In genomic region chr17:72043001-72043666, GRCm38 (mm10) we compare ENCODE assay signal across 9 mouse cellular contexts.
DNase-seq lines count a peak whose midpoint lies in the region; ATAC-seq and TF ChIP-seq lines count a peak whose summit lies in the region.
"Had no signal": no experiment of that assay in that cellular context is flagged by ENCODE, and none has a peak within 500 bp of the region (broad histone marks: within the 10 kb centered on the region; RNA-seq: fewer than 3 reads in every experiment).

No protein-coding gene starts in this region.

- no peak overlapping the region for H3K9ac ChIP-seq in midbrain, embryonic 11.5 days (ENCODE audit: low read length)
- no peak overlapping the region for H3K9ac ChIP-seq in hindbrain, embryonic 16.5 days (ENCODE audit: low read depth, low read length)
- H3K9ac ChIP-seq in liver, embryonic 11.5 days (ENCODE audit: low read depth, low read length), result no peak overlapping the region

- TF ChIP-seq POLR2A in myocyte (IDR thresholded peaks at IDR 0.05; ENCODE audit: insufficient read length, low read depth), result no peak

- no peak overlapping the region for H3K27ac ChIP-seq in midbrain, embryonic 11.5 days (ENCODE audit: low read depth, low read length)
- no peak overlapping the region for H3K27ac ChIP-seq in midbrain, embryonic 10.5 days (replicated peaks)
- peak overlapping the region; percentile 24 for H3K27ac ChIP-seq in hindbrain, embryonic 16.5 days (ENCODE audit: low read depth, low read length)
- no peak overlapping the region for H3K27ac ChIP-seq in liver, embryonic 11.5 days (ENCODE audit: low read depth, low read length)

- DNase-seq in midbrain, embryonic 11.5 days (ENCODE audit: low spot score, missing footprints), result peak; percentile 75
- DNase-seq in midbrain, embryonic 10.5 days (ENCODE audit: low spot score), result no peak
- peak; percentile 43 for DNase-seq in left cerebral cortex, adult 11 months (ENCODE audit: low spot score)
- DNase-seq in spleen, postnatal 4 days (ENCODE audit: low spot score in 2 of 2), result no peak
- no peak for DNase-seq in liver, embryonic 11.5 days (ENCODE audit: low spot score)

- no peaks in the 10 kb centered on the region for H3K36me3 ChIP-seq in midbrain, embryonic 11.5 days (ENCODE audit: control insufficient read depth, insufficient read depth, low read length)
- no peaks in the 10 kb centered on the region for H3K36me3 ChIP-seq in midbrain, embryonic 10.5 days
- H3K36me3 ChIP-seq in hindbrain, embryonic 16.5 days (ENCODE audit: control insufficient read depth, insufficient read depth, low read length), result no peaks in the 10 kb centered on the region
- no peaks in the 10 kb centered on the region for H3K36me3 ChIP-seq in myocyte (ENCODE audit: control insufficient read depth, insufficient read depth)
- no peaks in the 10 kb centered on the region for H3K36me3 ChIP-seq in liver, embryonic 11.5 days (ENCODE audit: control insufficient read depth, insufficient read depth, low read length)
- H3K36me3 ChIP-seq: G1E had no signal

- H3ac ChIP-seq in myocyte (ENCODE audit: control insufficient read depth, insufficient read length), result no peak overlapping the region

- no peak overlapping the region for H3K4me3 ChIP-seq in midbrain, embryonic 11.5 days (ENCODE audit: low read depth, low read length)
- no peak overlapping the region for H3K4me3 ChIP-seq in midbrain, embryonic 10.5 days
- H3K4me3 ChIP-seq in hindbrain, embryonic 16.5 days (ENCODE audit: low read length), result no peak overlapping the region
- no peak overlapping the region for H3K4me3 ChIP-seq in myocyte
- H3K4me3 ChIP-seq in liver, embryonic 11.5 days (ENCODE audit: low read depth, low read length), result no peak overlapping the region

- H3K9me3 ChIP-seq in midbrain, embryonic 11.5 days (ENCODE audit: control insufficient read depth, low read length), result no peaks in the 10 kb centered on the region
- H3K9me3 ChIP-seq in midbrain, embryonic 10.5 days (replicated peaks), result no peaks in the 10 kb centered on the region
- H3K9me3 ChIP-seq in hindbrain, embryonic 16.5 days (ENCODE audit: control insufficient read depth, low read length), result no peaks in the 10 kb centered on the region
- no peaks in the 10 kb centered on the region for H3K9me3 ChIP-seq in liver, embryonic 11.5 days (ENCODE audit: control insufficient read depth, low read length)

- WGBS in midbrain, embryonic 11.5 days, result 56% methylated on average over 9 of the region's 9 CpGs
- 66% methylated on average over 9 of the region's 9 CpGs for WGBS in midbrain, embryonic 10.5 days
- WGBS in hindbrain, embryonic 16.5 days, result 38% methylated on average over 9 of the region's 9 CpGs
- WGBS in liver, embryonic 11.5 days, result 78% methylated on average over 9 of the region's 9 CpGs

- no peaks in the 10 kb centered on the region for H3K79me2 ChIP-seq in myocyte (ENCODE audit: control insufficient read depth, insufficient read depth)

- H3K27me3 ChIP-seq in midbrain, embryonic 11.5 days (ENCODE audit: control insufficient read depth, insufficient read depth, low read length), result no peaks in the 10 kb centered on the region
- no peaks in the 10 kb centered on the region for H3K27me3 ChIP-seq in midbrain, embryonic 10.5 days (ENCODE audit: low read depth, poor library complexity, severe bottlenecking)
- H3K27me3 ChIP-seq in hindbrain, embryonic 16.5 days (replicated peaks; ENCODE audit: control insufficient read depth, insufficient read depth, low read length), result no peaks in the 10 kb centered on the region
- no peaks in the 10 kb centered on the region for H3K27me3 ChIP-seq in myocyte (ENCODE audit: control insufficient read depth, insufficient read depth, insufficient read length)
- no peaks in the 10 kb centered on the region for H3K27me3 ChIP-seq in liver, embryonic 11.5 days (replicated peaks; ENCODE audit: control insufficient read depth, insufficient read depth, low read length)

- peaks cover 2% of the 10 kb centered on the region; the same call in 1 of the 2 replicates for H3K4me1 ChIP-seq in midbrain, embryonic 11.5 days (ENCODE audit: control insufficient read depth, insufficient read depth, low read length)
- H3K4me1 ChIP-seq in midbrain, embryonic 10.5 days, result peaks cover 10% of the 10 kb centered on the region
- peaks cover 19% of the 10 kb centered on the region for H3K4me1 ChIP-seq in hindbrain, embryonic 16.5 days (ENCODE audit: control insufficient read depth, insufficient read depth, low read depth, low read length)
- no peaks in the 10 kb centered on the region for H3K4me1 ChIP-seq in liver, embryonic 11.5 days (replicated peaks; ENCODE audit: control insufficient read depth, insufficient read depth, low read length)

- no peak overlapping the region for H3K4me2 ChIP-seq in midbrain, embryonic 11.5 days
- H3K4me2 ChIP-seq in hindbrain, embryonic 16.5 days (ENCODE audit: low read length), result no peak overlapping the region
- peak overlapping the region; percentile 68 for H3K4me2 ChIP-seq in myocyte (ENCODE audit: low read depth)
- no peak overlapping the region for H3K4me2 ChIP-seq in liver, embryonic 11.5 days

- no peak for ATAC-seq in midbrain, embryonic 11.5 days (ENCODE audit: low FRiP score)
- peak; percentile 96 for ATAC-seq in frontal cortex, adult (ENCODE audit: low TSS enrichment)
- peak; percentile 91 for ATAC-seq in hindbrain, embryonic 16.5 days
- ATAC-seq in liver, embryonic 11.5 days (replicated peaks; ENCODE audit: low FRiP score), result no peak

TF ChIP-seq in myocyte, 11 proteins besides CTCF, POLR2A, EP300 and RAD21:
- TF ChIP-seq TCF3 (IDR thresholded peaks at IDR 0.05; ENCODE audit: insufficient read length, low read depth), result no peak
- no peak for TF ChIP-seq MYOG (IDR thresholded peaks at IDR 0.05; ENCODE audit: control insufficient read depth in 1 of 3, insufficient read depth in 1 of 3, insufficient read length in 2 of 3, low read depth in 2 of 3)
- no peak for TF ChIP-seq USF1 (IDR thresholded peaks at IDR 0.05; ENCODE audit: low read depth)
- no peak for TF ChIP-seq REST (IDR thresholded peaks at IDR 0.05; ENCODE audit: insufficient read depth, insufficient read length)
- no peak for TF ChIP-seq CEBPB (IDR thresholded peaks at IDR 0.05; ENCODE audit: insufficient read depth, poor library complexity, severe bottlenecking)
- no peak for TF ChIP-seq POLR2AphosphoS2 (IDR thresholded peaks at IDR 0.05; ENCODE audit: insufficient read length, low read depth)
- TF ChIP-seq MYOD1 (IDR thresholded peaks at IDR 0.05; ENCODE audit: control insufficient read depth in 1 of 3, insufficient read length in 2 of 3, low read depth in 2 of 3), result no peak
- TF ChIP-seq MAX (IDR thresholded peaks at IDR 0.05; ENCODE audit: low read depth), result no peak
- TF ChIP-seq TCF12 (IDR thresholded peaks at IDR 0.05; ENCODE audit: insufficient read depth, poor library complexity, severe bottlenecking), result no peak
- TF ChIP-seq E2F4 (IDR thresholded peaks at IDR 0.05; ENCODE audit: insufficient read depth), result no peak
- no peak for TF ChIP-seq SRF (IDR thresholded peaks at IDR 0.05; ENCODE audit: control insufficient read depth, insufficient read length, low read depth)

Comparison
In these comparisons a context has a peak if more than half of its experiments do, and no peak if none do; other contexts are left out.
1. DNase-seq: peak in midbrain, embryonic 11.5 days (single experiment) and left cerebral cortex, adult 11 months (single experiment); none in midbrain, embryonic 10.5 days (single experiment), spleen, postnatal 4 days (0 of 2) and liver, embryonic 11.5 days (single experiment).
2. ATAC-seq: peak in frontal cortex, adult (single experiment) and hindbrain, embryonic 16.5 days (single experiment); none in midbrain, embryonic 11.5 days (single experiment) and liver, embryonic 11.5 days (single experiment).